Mouse (Mus musculus) bone marrow, adult 2 months (tissue): ENCODE measurements around the gene Neb. TPM values are rescaled to one million over a fixed set of nuclear protein-coding genes. Genes with fewer than 3 reads are reported as not detected.

Experiments
- H3K27ac ChIP-seq: fragments of 200-500 bp; 2 replicates; pipeline ENCODE4 v1.5.1; 2012; ENCODE audit warnings: low read depth, mild to moderate bottlenecking, control low read depth, inconsistent platforms, low read length; ENCODE audit not compliant: control insufficient read depth, poor library complexity, insufficient read depth
- H3K4me1 ChIP-seq: fragments of 200-500 bp; 2 replicates; pipeline ENCODE4 v1.6.1; 2011; ENCODE audit warnings: low read length; ENCODE audit not compliant: control insufficient read depth, insufficient read depth
- H3K4me3 ChIP-seq: fragments of 200-500 bp; replicated peaks from 2 replicates; pipeline ENCODE3; 2011; ENCODE audit warnings: mild to moderate bottlenecking, low read depth, low read length, control low read depth; ENCODE audit not compliant: control insufficient read depth
- CTCF ChIP-seq: fragments of 200-500 bp; IDR thresholded peaks from 2 replicates; pipeline ENCODE4 v1.5.1; 2011; ENCODE audit warnings: low read length, control low read depth; ENCODE audit not compliant: control insufficient read depth, insufficient read depth
- POLR2A ChIP-seq: fragments of 200-500 bp; IDR thresholded peaks from 2 replicates; pipeline ENCODE4 v1.6.1; 2011; ENCODE audit warnings: low read depth, mild to moderate bottlenecking, control low read depth, low read length, borderline replicate concordance; ENCODE audit not compliant: control insufficient read depth
- WGBS: fragments of 180-500 bp; shearing (Covaris S2); methylation state at CpG from one replicate; pipeline ENCODE4 v1.1.7; 2018; 5-methylcytosine and 5-hydroxymethylcytosine counted together
- polyA plus RNA-seq: library from polyadenylated mRNA; stranded (reverse); fragments of >200 nt; gene quantifications from 2 replicates; pipeline ENCODE4 v1.2.4, GENCODE M21; 2011; ENCODE audit warnings: low replicate concordance; ENCODE audit not compliant: missing spikeins, insufficient read depth, insufficient read length

Neb gene
- polyA plus RNA-seq, 1 experiment, result 4.5 TPM

GRCm38 (mm10) chr2:52422871-52423610, 44.8 kb upstream of the Neb start:
- peak overlapping the region; percentile 22 for H3K4me3 ChIP-seq
- no peak overlapping the region for H3K27ac ChIP-seq
- H3K4me1 ChIP-seq, result peaks cover 3% of the 10 kb centered on the region; the same call in 1 of the 2 replicates
- WGBS, result 50% methylated on average over 8 of the region's 8 CpGs
- no peak for TF ChIP-seq CTCF
- TF ChIP-seq POLR2A, result no peak

- Histone ChIP-seq H3K4me1 (peaks cover 3% of the 10 kb centered on the region; the same call in 1 of the 2 replicates), H3K4me3 (no peak overlapping the region), H3K27ac (no peak overlapping the region)
- WGBS, result 56% methylated on average over 6 of the region's 6 CpGs
- TF ChIP-seq CTCF (no peak), POLR2A (no peak)
These were observed 42.9 kb upstream of the Neb start for GRCm38 (mm10) chr2:52421197-52421596.

- 74% methylated on average over 7 of the region's 7 CpGs for WGBS
- Histone ChIP-seq H3K4me3 (no peak overlapping the region), H3K4me1 (peaks cover 3% of the 10 kb centered on the region; the same call in 1 of the 2 replicates), H3K27ac (no peak overlapping the region)
- TF ChIP-seq POLR2A, result no peak
- no peak for TF ChIP-seq CTCF
These were observed 41.9 kb upstream of the Neb start for GRCm38 (mm10) chr2:52420001-52420710.

GRCm38 (mm10) chr2:52419295-52419694, 41.0 kb upstream of the Neb start:
- Histone ChIP-seq H3K27ac (no peak overlapping the region), H3K4me3 (no peak overlapping the region), H3K4me1 (peaks cover 3% of the 10 kb centered on the region; the same call in 1 of the 2 replicates)
- no peak for TF ChIP-seq CTCF
- no peak for TF ChIP-seq POLR2A
- 58% methylated on average over 6 of the region's 6 CpGs for WGBS

GRCm38 (mm10) chr2:52412524-52413037, 34.3 kb upstream of the Neb start:
- WGBS, result 74% methylated on average over 5 of the region's 5 CpGs
- TF ChIP-seq CTCF (no peak), POLR2A (no peak)
- H3K4me1 ChIP-seq, result no peaks in the 10 kb centered on the region
- H3K4me3 ChIP-seq, result no peak overlapping the region
- no peak overlapping the region for H3K27ac ChIP-seq

GRCm38 (mm10) chr2:52406480-52406879, 28.2 kb upstream of the Neb start:
- 51% methylated on average over 1 of the region's 1 CpGs for WGBS
- no peak overlapping the region for H3K4me3 ChIP-seq
- no peak overlapping the region for H3K27ac ChIP-seq
- H3K4me1 ChIP-seq, result no peaks in the 10 kb centered on the region
- TF ChIP-seq CTCF (no peak), POLR2A (no peak)

- no peak overlapping the region for H3K4me3 ChIP-seq
- H3K4me1 ChIP-seq, result no peaks in the 10 kb centered on the region
- TF ChIP-seq POLR2A (no peak), CTCF (no peak)
- no peak overlapping the region for H3K27ac ChIP-seq
- WGBS, result 92% methylated on average over 5 of the region's 5 CpGs
These were observed 27.0 kb upstream of the Neb start for GRCm38 (mm10) chr2:52405238-52405637.

- 71% methylated on average over 5 of the region's 5 CpGs for WGBS
- Histone ChIP-seq H3K4me3 (no peak overlapping the region), H3K4me1 (no peaks in the 10 kb centered on the region), H3K27ac (no peak overlapping the region)
- TF ChIP-seq POLR2A, result no peak
- TF ChIP-seq CTCF, result no peak
These were observed 16.3 kb upstream of the Neb start for GRCm38 (mm10) chr2:52394529-52394928.
